Mouse (Mus musculus) brain, embryonic 14.5 days (tissue): ENCODE measurements around the gene Tbx5. TPM values are rescaled to one million over a fixed set of nuclear protein-coding genes. Genes with fewer than 3 reads are reported as not detected.

Experiments used
- DNase-seq: peaks from one replicate; pipeline ENCODE4 v3.0.0-alpha.2; 2011; ENCODE audit warnings: low read depth
- CTCF ChIP-seq: fragments of 200-500 bp; IDR thresholded peaks from 2 replicates; pipeline ENCODE4 v1.5.1; 2012; ENCODE audit warnings: inconsistent platforms, mild to moderate bottlenecking, moderate library complexity, borderline replicate concordance; ENCODE audit not compliant: insufficient read depth, insufficient read length; ENCODE audit errors: extremely low read depth
- POLR2A ChIP-seq: fragments of 200-500 bp; IDR thresholded peaks from 2 replicates; pipeline ENCODE4 v1.6.1; 2012; ENCODE audit warnings: mild to moderate bottlenecking, inconsistent platforms, borderline replicate concordance; ENCODE audit not compliant: poor library complexity, insufficient read depth, insufficient read length, severe bottlenecking; ENCODE audit errors: extremely low read depth
- polyA plus RNA-seq: library from polyadenylated mRNA; depleted of rRNA; stranded (reverse); fragments of >200 nt; gene quantifications from 2 replicates; pipeline ENCODE4 v1.2.3, GENCODE M21; 2012; rRNA removed

Gene Tbx5
- polyA plus RNA-seq: 0.05 and 0.10 TPM in 2 replicates

- TF ChIP-seq POLR2A (no peak), CTCF (no peak)
- no peak for DNase-seq
These were observed at the start of gene Tbx5 for GRCm38 (mm10) chr5:119832479-119832796. TSS of gene Tbx5 (plus strand) at chr5:119832668.

GRCm38 (mm10) chr5:119785959-119786358 lies 46.5 kb upstream of the Tbx5 start:
- DNase-seq: no peak

GRCm38 (mm10) chr5:119791664-119792063 lies 40.8 kb upstream of the Tbx5 start:
- TF ChIP-seq POLR2A: no peak
- no peak for TF ChIP-seq CTCF

More at GRCm38 (mm10) chr5:119785959-119786358, 46.5 kb upstream of the Tbx5 start:
- TF ChIP-seq CTCF (peak; percentile 11; the same call in 1 of the 2 replicates), POLR2A (no peak)

DNA sequence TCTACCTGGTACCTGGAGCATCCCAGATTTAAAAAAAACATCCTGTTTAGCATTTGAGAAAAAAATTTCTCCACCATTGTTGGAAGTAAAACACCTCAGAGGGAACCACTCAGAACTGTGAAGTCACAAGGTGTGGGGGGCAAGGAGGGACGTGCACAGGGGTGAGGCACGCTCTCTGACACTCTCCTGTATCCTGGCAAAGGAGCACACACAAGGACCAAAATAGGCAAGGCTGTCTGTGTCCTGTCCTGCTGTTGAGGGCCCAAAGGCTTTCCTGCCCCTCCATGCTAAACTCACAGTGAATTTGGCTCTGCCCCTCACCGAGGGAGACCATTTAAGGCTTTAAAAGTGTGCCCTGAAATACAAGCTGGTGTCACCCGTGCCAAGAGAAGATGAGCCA lies 38.5 kb upstream of the Tbx5 start:
- no peak for DNase-seq
- no peak for TF ChIP-seq CTCF
- TF ChIP-seq POLR2A: no peak

More at GRCm38 (mm10) chr5:119791664-119792063, 40.8 kb upstream of the Tbx5 start:
- DNase-seq: no peak

DNA sequence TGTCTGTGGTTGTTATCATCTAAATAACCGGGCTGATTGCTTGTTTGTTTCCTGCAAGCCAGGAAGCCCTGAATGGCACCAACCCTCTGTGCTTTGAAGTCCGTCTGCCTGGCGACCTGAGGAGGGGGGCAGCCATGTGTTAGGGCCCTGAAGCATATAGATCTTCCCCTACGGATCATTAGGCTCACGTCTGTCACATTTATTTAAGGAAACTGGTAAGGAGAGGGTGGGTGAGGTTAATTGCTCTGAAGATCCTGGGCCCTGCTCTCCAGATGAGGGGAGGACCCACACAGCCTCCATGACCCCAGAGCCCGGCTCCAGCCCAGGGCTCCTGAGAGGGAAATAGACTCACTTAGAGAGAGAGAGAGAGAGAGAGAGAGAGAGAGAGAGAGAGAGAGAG lies 37.1 kb upstream of the Tbx5 start:
- TF ChIP-seq CTCF: no peak

GRCm38 (mm10) chr5:119795777-119796176 lies 36.7 kb upstream of the Tbx5 start:
- DNase-seq: no peak
- TF ChIP-seq POLR2A (no peak), CTCF (no peak)

More for the DNA sequence above, 37.1 kb upstream of the Tbx5 start:
- DNase-seq: no peak

DNA sequence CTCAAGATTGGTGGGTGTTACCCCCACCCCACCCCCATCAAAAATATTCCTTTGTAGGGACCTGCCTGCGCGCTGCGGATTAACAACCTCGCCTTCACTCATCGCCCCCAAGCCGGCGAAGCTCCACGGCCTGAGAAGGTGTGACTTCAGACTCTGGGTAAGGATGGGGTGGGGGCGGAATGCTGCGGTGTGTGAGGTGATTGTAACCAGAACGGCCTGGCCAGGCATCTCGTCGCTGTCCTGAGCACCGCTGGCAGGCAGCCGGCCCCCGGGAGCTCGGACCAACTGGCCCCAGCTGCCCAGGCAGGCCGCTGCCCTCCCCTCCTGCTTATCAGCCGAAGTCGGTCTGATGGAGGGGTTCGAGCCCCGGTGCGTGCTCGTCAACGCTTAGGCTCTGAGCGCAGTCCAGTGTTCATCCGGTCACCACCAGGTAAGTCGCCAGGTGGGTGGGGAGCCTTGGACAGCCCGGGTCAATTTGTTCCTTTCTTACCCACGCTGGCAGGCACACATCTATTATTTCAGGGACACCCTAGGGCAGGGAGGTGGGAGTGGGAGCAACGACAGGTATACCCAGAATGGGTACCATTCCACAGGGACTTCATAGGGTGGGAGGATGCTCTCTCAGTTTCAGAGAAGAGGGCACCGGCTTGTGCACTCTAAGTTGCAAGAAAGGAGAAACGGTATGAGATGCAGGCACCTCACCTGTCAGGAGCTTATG lies 35.9 kb upstream of the Tbx5 start:
- DNase-seq: no peak
- TF ChIP-seq POLR2A: no peak
- TF ChIP-seq CTCF: no peak

DNA sequence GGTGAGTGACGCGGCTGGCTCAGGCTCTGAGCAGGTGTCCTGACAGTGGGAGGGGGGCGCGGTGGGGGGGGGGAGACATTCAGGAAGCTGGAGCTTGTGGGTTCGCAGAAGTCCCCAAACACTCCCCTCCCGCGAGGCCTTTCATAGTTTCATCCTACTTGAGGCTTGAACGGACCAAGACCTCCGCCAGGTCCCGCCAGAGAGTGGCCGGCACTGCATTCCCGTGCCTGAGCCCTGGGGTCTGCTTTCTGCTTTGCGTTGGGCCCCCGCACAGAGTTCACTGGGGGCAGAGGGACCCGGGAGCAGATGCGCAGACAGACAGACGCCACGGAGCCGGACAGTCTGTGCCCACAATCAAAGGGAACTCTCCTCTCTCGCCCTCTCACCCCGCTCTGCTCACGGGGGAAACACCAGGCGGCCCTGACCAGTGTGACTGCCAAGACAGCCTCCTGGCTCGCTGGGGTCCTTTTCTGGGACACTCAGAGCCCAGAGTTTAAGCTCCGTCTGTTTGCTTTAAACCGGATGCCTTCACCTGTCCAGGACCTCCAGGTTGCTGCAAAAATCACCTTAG lies 34.8 kb upstream of the Tbx5 start:
- TF ChIP-seq POLR2A (no peak), CTCF (no peak)
- DNase-seq: no peak

- no peak for TF ChIP-seq CTCF
- TF ChIP-seq POLR2A: no peak
These were observed 34.2 kb upstream of the Tbx5 start for GRCm38 (mm10) chr5:119798261-119798660.

GRCm38 (mm10) chr5:119798713-119799418 lies 33.6 kb upstream of the Tbx5 start:
- no peak for DNase-seq
- TF ChIP-seq POLR2A (no peak), CTCF (no peak)

More at GRCm38 (mm10) chr5:119798261-119798660, 34.2 kb upstream of the Tbx5 start:
- DNase-seq: no peak

GRCm38 (mm10) chr5:119799419-119800242 lies 32.8 kb upstream of the Tbx5 start:
- DNase-seq: no peak
- TF ChIP-seq POLR2A (no peak), CTCF (no peak)

DNA sequence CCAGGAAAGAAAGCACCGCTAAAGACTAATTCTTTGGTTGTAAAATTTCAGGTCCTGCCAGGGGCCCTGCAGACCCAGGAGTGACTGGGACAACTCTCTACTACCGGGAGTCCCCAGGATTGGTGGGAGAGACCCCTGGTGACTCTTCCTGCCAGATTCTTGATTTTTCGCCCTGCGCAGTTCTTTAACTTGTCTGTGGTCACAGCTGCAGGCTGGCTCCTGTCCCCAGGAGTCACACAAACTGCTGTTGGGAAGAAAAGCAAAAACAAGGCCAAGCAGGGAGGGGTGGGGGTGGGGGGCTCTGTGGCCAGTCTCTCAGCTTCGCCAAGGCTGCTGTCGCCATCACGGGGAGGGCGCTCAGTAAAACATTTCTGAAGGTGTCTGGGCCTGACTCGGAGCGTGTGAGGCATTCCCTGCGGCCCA lies 32.2 kb upstream of the Tbx5 start:
- no peak for TF ChIP-seq CTCF
- no peak for TF ChIP-seq POLR2A
- DNase-seq: no peak
